Mouse (Mus musculus): ENCODE data around the gene Naglu. TPM values are rescaled to one million over a fixed set of nuclear protein-coding genes. Genes with fewer than 3 reads are reported as not detected.

The Naglu gene
- 10.0 TPM for polyA plus RNA-seq (2014; fragmentation: Illumina TruSeq; extraction: RNeasy Lipid Tissue Mini Kit (QIAGEN cat#74804); ENCODE audit: insufficient read depth, low read depth, low replicate concordance)

DNA sequence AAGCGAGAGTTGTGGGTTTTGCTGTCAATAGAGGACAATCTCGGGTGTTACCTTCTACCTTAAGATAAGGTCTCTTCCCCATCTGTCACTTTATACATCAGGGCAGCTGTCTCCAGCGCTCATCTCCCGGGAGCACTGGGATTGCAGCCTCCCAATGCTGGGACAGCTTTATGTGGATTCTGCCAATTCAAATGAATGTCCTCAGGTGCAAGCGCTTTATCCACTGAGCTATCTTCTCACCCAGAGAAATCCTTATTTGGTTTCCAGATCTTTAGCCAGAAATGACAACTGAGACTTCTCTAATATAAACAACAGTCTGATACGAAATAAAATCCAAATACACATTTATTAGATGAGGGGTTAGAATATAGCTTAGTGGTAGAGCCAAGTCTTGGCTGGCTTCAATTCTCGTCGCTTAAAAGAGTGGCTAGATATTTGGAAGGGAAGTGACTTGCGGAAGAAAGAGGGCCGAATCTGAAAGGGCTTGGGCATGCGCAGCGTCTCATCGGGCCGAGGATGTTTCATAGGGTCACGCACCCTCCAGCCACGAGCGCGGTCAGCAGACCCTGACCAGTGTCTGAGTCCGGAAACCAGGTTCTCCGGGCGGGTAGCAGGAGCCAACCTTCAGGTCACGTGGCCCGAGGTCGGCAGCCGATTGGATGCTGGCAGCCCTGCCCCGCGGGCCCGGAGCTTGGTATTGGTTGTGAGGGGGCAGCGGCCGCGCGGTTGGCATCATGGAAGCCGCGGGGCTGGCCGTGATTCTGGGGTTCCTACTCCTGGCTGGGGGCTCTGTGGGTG, at the start of gene Naglu:
Gene Naglu, plus strand, starts transcription at position 622 of the 798 bp plus-strand sequence.

DNA sequence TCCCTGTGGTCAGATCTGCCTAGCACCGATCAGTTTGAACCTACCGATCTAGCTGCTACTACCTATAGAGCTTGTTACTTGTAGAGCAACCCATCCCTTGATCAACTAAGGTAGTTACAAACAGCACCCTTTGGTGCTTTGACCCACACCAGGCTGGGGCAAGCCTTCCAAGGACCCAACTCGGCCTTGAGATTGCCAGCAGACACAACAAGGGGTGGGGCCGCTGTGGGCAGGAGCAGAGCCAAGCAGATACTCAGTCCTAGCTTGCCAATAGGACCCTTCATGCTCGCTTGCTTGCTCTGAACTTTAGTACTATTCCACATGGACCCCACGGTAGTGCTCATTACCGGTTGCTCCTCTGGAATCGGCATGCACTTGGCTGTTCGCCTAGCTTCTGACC, 8.3 kb downstream of the Naglu start, which contains the start of gene Hsd17b1:
Gene Hsd17b1, plus strand, starts transcription at position 291 of the 400 bp plus-strand sequence.

DNA sequence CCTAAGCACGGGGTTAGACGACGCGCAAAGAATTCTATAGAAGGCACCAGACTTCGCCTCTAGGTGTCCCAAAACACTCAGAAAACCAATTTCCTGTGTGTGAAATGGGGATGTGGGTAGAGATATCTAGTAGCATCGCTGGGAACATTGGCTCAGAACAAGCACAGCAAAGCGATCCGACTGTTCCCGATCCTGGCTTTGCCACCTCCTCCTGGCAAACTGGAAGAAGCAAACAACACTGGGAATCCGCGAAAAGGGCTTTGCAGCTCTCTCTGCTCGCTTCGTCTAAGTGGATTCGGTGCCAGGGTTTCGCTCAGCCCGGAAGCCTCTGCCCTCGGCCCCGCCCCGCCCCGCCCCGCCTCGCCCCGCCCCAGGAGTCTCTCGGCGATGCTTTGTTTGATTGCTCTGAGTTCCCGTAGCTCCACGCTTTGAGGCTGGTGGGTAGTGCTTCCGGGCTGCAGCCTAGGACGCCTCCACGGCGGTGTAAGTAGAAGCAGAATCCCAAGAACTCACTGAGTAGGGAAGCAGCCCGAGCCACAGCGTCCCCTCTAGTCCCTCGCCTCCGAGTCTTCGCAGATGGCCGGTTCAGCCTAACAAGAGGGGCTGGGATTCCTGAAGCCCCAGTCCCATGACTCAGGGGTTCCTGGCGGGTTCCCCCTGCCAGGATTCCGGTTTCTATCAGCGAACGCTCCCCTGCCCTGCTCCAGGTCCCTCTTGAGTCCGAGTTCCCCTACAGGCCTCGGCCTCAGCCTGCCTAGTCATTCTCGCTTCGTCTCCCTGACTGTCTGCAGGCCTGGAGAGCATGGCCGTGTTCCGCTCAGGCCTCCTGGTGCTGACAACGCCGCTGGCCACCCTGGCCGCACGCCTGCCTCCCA, 12.6 kb downstream of the Naglu start, which contains the start of gene Coasy:
Gene Coasy, plus strand, starts transcription at position 358 of the 875 bp plus-strand sequence.

GRCm38 (mm10) chr11:101086756-101087681, 17.2 kb downstream of the Naglu start, which contains the start of gene Mlx:
Gene Mlx (plus strand): TSS chr11:101087277.

GRCm38 (mm10) chr11:101095314-101096024, 25.7 kb downstream of the Naglu start, which contains the start of gene Psmc3ip:
Gene Psmc3ip (minus strand): TSS chr11:101095436.

GRCm38 (mm10) chr11:101119761-101120544, 50.1 kb downstream of the Naglu start, which contains the start of the genes Retreg3 and Tubg1:
Gene Retreg3 (minus strand): TSS chr11:101119893.
Gene Tubg1 (plus strand): TSS chr11:101119938.

Other genes starting within 250 kb of the Naglu start
- gene Stat5b, start 219.3 kb upstream of the Naglu start, polyA plus RNA-seq (2014; fragmentation: Illumina TruSeq; extraction: RNeasy Lipid Tissue Mini Kit (QIAGEN cat#74804); ENCODE audit: insufficient read depth, low read depth, low replicate concordance): 16.3 TPM
- gene Stat5a, start 210.7 kb upstream of the Naglu start, polyA plus RNA-seq (2014; fragmentation: Illumina TruSeq; extraction: RNeasy Lipid Tissue Mini Kit (QIAGEN cat#74804); ENCODE audit: insufficient read depth, low read depth, low replicate concordance): 5.9 TPM
- gene Stat3, start 130.5 kb upstream of the Naglu start, polyA plus RNA-seq (2014; fragmentation: Illumina TruSeq; extraction: RNeasy Lipid Tissue Mini Kit (QIAGEN cat#74804); ENCODE audit: insufficient read depth, low read depth, low replicate concordance): 49.6 TPM
- gene Cavin1, start 99.1 kb upstream of the Naglu start, polyA plus RNA-seq (2014; fragmentation: Illumina TruSeq; extraction: RNeasy Lipid Tissue Mini Kit (QIAGEN cat#74804); ENCODE audit: insufficient read depth, low read depth, low replicate concordance): 204 TPM
- gene Atp6v0a1, start 60.6 kb upstream of the Naglu start, polyA plus RNA-seq (2014; fragmentation: Illumina TruSeq; extraction: RNeasy Lipid Tissue Mini Kit (QIAGEN cat#74804); ENCODE audit: insufficient read depth, low read depth, low replicate concordance): 24.3 TPM
- gene Hsd17b1, start 8.4 kb downstream of the Naglu start, polyA plus RNA-seq (2014; fragmentation: Illumina TruSeq; extraction: RNeasy Lipid Tissue Mini Kit (QIAGEN cat#74804); ENCODE audit: insufficient read depth, low read depth, low replicate concordance): 0.35 TPM
- gene Coasy, start 12.6 kb downstream of the Naglu start, polyA plus RNA-seq (2014; fragmentation: Illumina TruSeq; extraction: RNeasy Lipid Tissue Mini Kit (QIAGEN cat#74804); ENCODE audit: insufficient read depth, low read depth, low replicate concordance): 19.9 TPM
- 33.0 TPM for gene Mlx, start 17.3 kb downstream of the Naglu start, polyA plus RNA-seq (2014; fragmentation: Illumina TruSeq; extraction: RNeasy Lipid Tissue Mini Kit (QIAGEN cat#74804); ENCODE audit: insufficient read depth, low read depth, low replicate concordance)
- 6.5 TPM for gene Psmc3ip, start 25.4 kb downstream of the Naglu start, polyA plus RNA-seq (2014; fragmentation: Illumina TruSeq; extraction: RNeasy Lipid Tissue Mini Kit (QIAGEN cat#74804); ENCODE audit: insufficient read depth, low read depth, low replicate concordance)
- 36.3 TPM for gene Retreg3, start 49.9 kb downstream of the Naglu start, polyA plus RNA-seq (2014; fragmentation: Illumina TruSeq; extraction: RNeasy Lipid Tissue Mini Kit (QIAGEN cat#74804); ENCODE audit: insufficient read depth, low read depth, low replicate concordance)
- 16.8 TPM for gene Tubg1, start 49.9 kb downstream of the Naglu start, polyA plus RNA-seq (2014; fragmentation: Illumina TruSeq; extraction: RNeasy Lipid Tissue Mini Kit (QIAGEN cat#74804); ENCODE audit: insufficient read depth, low read depth, low replicate concordance)
- 1.1 TPM for gene Tubg2, start 85.9 kb downstream of the Naglu start, polyA plus RNA-seq (2014; fragmentation: Illumina TruSeq; extraction: RNeasy Lipid Tissue Mini Kit (QIAGEN cat#74804); ENCODE audit: insufficient read depth, low read depth, low replicate concordance)
- 0.62 TPM for gene Cntnap1, start 100.5 kb downstream of the Naglu start, polyA plus RNA-seq (2014; fragmentation: Illumina TruSeq; extraction: RNeasy Lipid Tissue Mini Kit (QIAGEN cat#74804); ENCODE audit: insufficient read depth, low read depth, low replicate concordance)
- 10.0 TPM for gene Plekhh3, start 101.3 kb downstream of the Naglu start, polyA plus RNA-seq (2014; fragmentation: Illumina TruSeq; extraction: RNeasy Lipid Tissue Mini Kit (QIAGEN cat#74804); ENCODE audit: insufficient read depth, low read depth, low replicate concordance)
- gene Ccr10, start 105.4 kb downstream of the Naglu start, polyA plus RNA-seq (2014; fragmentation: Illumina TruSeq; extraction: RNeasy Lipid Tissue Mini Kit (QIAGEN cat#74804); ENCODE audit: insufficient read depth, low read depth, low replicate concordance): 0.13 TPM
- 23.4 TPM for gene Ezh1, start 156.5 kb downstream of the Naglu start, polyA plus RNA-seq (2014; fragmentation: Illumina TruSeq; extraction: RNeasy Lipid Tissue Mini Kit (QIAGEN cat#74804); ENCODE audit: insufficient read depth, low read depth, low replicate concordance)
- gene Ramp2, start 176.0 kb downstream of the Naglu start, polyA plus RNA-seq (2014; fragmentation: Illumina TruSeq; extraction: RNeasy Lipid Tissue Mini Kit (QIAGEN cat#74804); ENCODE audit: insufficient read depth, low read depth, low replicate concordance): 682 TPM
- 121 TPM for gene Vps25, start 183.7 kb downstream of the Naglu start, polyA plus RNA-seq (2014; fragmentation: Illumina TruSeq; extraction: RNeasy Lipid Tissue Mini Kit (QIAGEN cat#74804); ENCODE audit: insufficient read depth, low read depth, low replicate concordance)
- gene Wnk4, start 190.6 kb downstream of the Naglu start, polyA plus RNA-seq (2014; fragmentation: Illumina TruSeq; extraction: RNeasy Lipid Tissue Mini Kit (QIAGEN cat#74804); ENCODE audit: insufficient read depth, low read depth, low replicate concordance): 9.4 TPM
- gene Cntd1, start 209.0 kb downstream of the Naglu start, polyA plus RNA-seq (2014; fragmentation: Illumina TruSeq; extraction: RNeasy Lipid Tissue Mini Kit (QIAGEN cat#74804); ENCODE audit: insufficient read depth, low read depth, low replicate concordance): 0.25 TPM
- gene Coa3, start 209.1 kb downstream of the Naglu start, polyA plus RNA-seq (2014; fragmentation: Illumina TruSeq; extraction: RNeasy Lipid Tissue Mini Kit (QIAGEN cat#74804); ENCODE audit: insufficient read depth, low read depth, low replicate concordance): 157 TPM
- 89.2 TPM for gene Becn1, start 232.3 kb downstream of the Naglu start, polyA plus RNA-seq (2014; fragmentation: Illumina TruSeq; extraction: RNeasy Lipid Tissue Mini Kit (QIAGEN cat#74804); ENCODE audit: insufficient read depth, low read depth, low replicate concordance)
- 33.8 TPM for gene Psme3, start 246.2 kb downstream of the Naglu start, polyA plus RNA-seq (2014; fragmentation: Illumina TruSeq; extraction: RNeasy Lipid Tissue Mini Kit (QIAGEN cat#74804); ENCODE audit: insufficient read depth, low read depth, low replicate concordance)